Mouse (Mus musculus) lung, postnatal 0 days (tissue): Measurements from ENCODE around the gene Sparcl1.

Experiments used
- CTCF ChIP-seq: IDR thresholded peaks from 2 replicates; pipeline ENCODE4 v1.5.1; 2016; ENCODE audit warnings: antibody characterized with exemption, mild to moderate bottlenecking
- EP300 ChIP-seq: IDR thresholded peaks from 2 replicates; pipeline ENCODE4 v1.6.1; 2016; ENCODE audit warnings: antibody characterized with exemption, mild to moderate bottlenecking, control low read depth

DNA sequence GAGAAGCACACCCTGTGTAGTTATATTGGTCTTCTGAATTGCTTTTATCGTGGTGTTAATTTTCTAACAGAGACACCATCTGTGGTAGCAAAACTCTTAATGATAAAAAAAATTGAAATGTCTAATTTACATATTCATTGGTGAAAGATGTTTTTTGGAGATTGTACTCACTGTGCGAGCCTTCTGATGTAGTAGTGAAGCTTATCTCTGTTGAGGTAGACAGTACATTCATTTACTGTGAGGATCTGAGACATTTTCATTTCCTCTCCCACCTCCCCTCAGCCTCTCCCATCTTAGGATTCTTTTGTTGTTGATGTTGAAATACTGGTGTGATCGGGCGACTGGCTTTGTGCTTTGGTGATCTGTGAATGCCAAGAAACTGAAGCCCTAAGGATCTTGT is 42.5 kb downstream of the Sparcl1 start:
- TF ChIP-seq CTCF (no peak), EP300 (no peak)
